Mouse (Mus musculus): Measurements from ENCODE around the gene Gad1.
A peak's percentile ranks its signal among the peaks of the same experiment; 100 is the strongest.

GRCm38 (mm10) chr2:70558112-70558842 lies 5.4 kb downstream of the Gad1 start:
- peak; percentile 70; the same call in 1 of the 2 replicates for TF ChIP-seq CTCF (IDR thresholded peaks at IDR 0.05; ENCODE audit: extremely low read depth, insufficient read depth, insufficient read length, insufficient replicate concordance)
- no peak for TF ChIP-seq POLR2A (IDR thresholded peaks at IDR 0.05; ENCODE audit: low read depth, low read length)
